Mouse (Mus musculus): Measurements from ENCODE around the gene Nipsnap2. TPM values are rescaled to one million over a fixed set of nuclear protein-coding genes. Genes with fewer than 3 reads are reported as not detected.

Gene Nipsnap2
- total and polyA plus RNA-seq, 2 experiments = 10.8 to 15.0 TPM

DNA sequence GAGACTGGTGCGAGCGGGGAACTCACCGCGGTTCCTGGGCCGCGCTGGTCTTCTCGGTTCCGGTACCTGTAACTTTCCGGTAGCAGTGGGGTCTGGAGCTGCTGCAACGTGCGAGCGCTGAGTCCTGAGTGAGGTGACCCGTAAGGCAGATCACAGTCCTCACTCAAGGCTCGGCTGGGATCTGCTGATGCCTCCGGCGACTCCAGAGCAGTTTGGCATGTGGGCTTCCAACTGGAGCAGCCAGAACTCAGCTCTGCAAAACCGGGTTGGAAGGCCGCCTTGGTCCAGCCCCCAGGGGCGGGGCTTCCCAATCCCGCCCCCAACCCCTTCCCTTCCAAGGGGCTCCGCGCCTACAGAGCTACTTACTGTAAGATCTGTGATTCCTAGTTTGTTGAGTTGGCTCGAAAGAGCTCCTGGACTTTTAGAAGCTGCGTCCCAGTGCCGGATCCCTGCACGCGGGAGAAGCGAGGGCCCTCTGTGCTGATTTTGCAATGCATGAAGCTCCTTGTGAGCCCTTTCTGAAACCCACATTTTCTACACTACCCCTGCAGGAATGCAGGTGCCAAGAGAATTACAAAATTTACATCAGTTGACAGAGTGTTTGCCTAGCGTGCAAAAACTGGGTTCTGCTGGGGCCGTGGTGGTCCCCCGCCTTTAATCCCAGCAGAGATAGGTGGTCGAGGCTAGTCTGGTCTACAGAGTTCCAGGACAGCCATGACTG, 54.3 kb downstream of the Nipsnap2 start:
- Histone ChIP-seq H3K9ac (ENCODE audit: low read depth, low read length) (peak overlapping the region; percentile 61), H3K36me3 (ENCODE audit: control insufficient read depth, insufficient read depth, low read length) (no peaks in the 10 kb centered on the region), H3K27ac (replicated peaks; ENCODE audit: insufficient read depth, low read depth, low read length) (no peak overlapping the region), H3K79me2 (ENCODE audit: control insufficient read depth, insufficient read depth, low read length) (no peaks in the 10 kb centered on the region), H3K4me1 (ENCODE audit: control insufficient read depth, insufficient read depth, low read length) (peaks cover 2% of the 10 kb centered on the region; the same call in 1 of the 2 replicates), H3K4me3 (ENCODE audit: insufficient read depth, low read depth, low read length) (peak overlapping the region; percentile 66), H3K27me3 (ENCODE audit: control insufficient read depth, insufficient read depth, low read length) (no peaks in the 10 kb centered on the region)
- peak; percentile 74 for DNase-seq (ENCODE audit: extremely low read depth, low read depth, low spot score)
- TF ChIP-seq POLR2A (IDR thresholded peaks at IDR 0.05; ENCODE audit: extremely low read depth, insufficient read depth, low read length) = peak; percentile 43; the same call in 1 of the 2 replicates
- no peak for TF ChIP-seq CTCF (IDR thresholded peaks at IDR 0.05; ENCODE audit: low read depth, low read length)
- WGBS = 2% methylated on average over 32 of the region's 32 CpGs

DNA sequence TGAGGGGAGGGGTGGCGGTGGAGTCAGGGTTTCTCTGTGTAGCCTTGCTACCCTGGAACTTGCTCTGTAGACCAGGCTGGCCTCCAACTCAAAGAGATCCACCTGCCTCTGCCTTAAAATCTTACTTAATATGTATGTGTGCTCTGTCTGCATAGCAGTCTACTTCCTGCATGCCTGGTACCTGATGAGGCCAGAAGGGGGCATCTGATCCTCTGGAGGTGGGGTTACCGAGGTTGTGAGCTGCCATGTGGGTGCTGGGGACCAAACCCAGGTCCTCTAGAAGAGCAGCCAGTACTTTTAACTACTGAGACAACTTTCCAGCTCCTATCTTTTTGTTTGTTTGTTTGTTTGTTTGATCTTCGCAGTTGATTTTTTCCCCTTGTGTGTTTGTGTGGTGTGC, 55.3 kb downstream of the Nipsnap2 start:
- Histone ChIP-seq H3K27me3 (ENCODE audit: control insufficient read depth, insufficient read depth, low read length) (no peaks in the 10 kb centered on the region), H3K4me1 (ENCODE audit: control insufficient read depth, insufficient read depth, low read length) (peaks cover 2% of the 10 kb centered on the region; the same call in 1 of the 2 replicates), H3K79me2 (ENCODE audit: control insufficient read depth, insufficient read depth, low read length) (no peaks in the 10 kb centered on the region), H3K36me3 (ENCODE audit: control insufficient read depth, insufficient read depth, low read length) (no peaks in the 10 kb centered on the region), H3K9ac (ENCODE audit: low read depth, low read length) (no peak overlapping the region), H3K27ac (replicated peaks; ENCODE audit: insufficient read depth, low read depth, low read length) (no peak overlapping the region), H3K4me3 (ENCODE audit: insufficient read depth, low read depth, low read length) (no peak overlapping the region)
- TF ChIP-seq POLR2A (IDR thresholded peaks at IDR 0.05; ENCODE audit: extremely low read depth, insufficient read depth, low read length) = no peak
- TF ChIP-seq CTCF (IDR thresholded peaks at IDR 0.05; ENCODE audit: low read depth, low read length) = no peak
- no peak for DNase-seq (ENCODE audit: extremely low read depth, low read depth, low spot score)
- 97% methylated on average over 3 of the region's 3 CpGs for WGBS

DNA sequence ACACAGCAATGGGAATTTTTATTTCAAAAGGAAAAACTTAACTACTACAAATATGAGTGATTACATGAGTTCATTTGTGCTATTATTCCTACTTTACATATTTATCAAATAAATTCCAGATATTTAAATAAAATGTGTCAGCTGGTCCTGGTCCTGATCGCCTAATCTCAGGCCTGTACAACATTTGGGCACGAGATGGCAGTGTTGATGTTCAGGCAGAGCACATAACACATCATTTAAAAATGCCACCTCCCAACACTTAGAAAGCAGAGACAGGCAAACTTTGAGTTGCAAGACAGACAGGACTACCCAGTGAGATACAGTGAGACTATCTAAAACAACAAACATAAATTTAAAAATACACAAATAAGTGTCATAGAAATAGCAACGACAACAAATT, 57.3 kb downstream of the Nipsnap2 start:
- peaks cover under 1% of the 10 kb centered on the region; the same call in 1 of the 2 replicates for H3K79me2 ChIP-seq (ENCODE audit: control insufficient read depth, insufficient read depth, low read length)
- H3K9ac ChIP-seq (ENCODE audit: low read depth, low read length) = no peak overlapping the region
- peak; percentile 26 for DNase-seq (ENCODE audit: extremely low read depth, low read depth, low spot score)
- H3K36me3 ChIP-seq (ENCODE audit: control insufficient read depth, insufficient read depth, low read length) = no peaks in the 10 kb centered on the region
- peaks cover 3% of the 10 kb centered on the region; the same call in 1 of the 2 replicates for H3K4me1 ChIP-seq (ENCODE audit: control insufficient read depth, insufficient read depth, low read length)
- no peaks in the 10 kb centered on the region for H3K27me3 ChIP-seq (ENCODE audit: control insufficient read depth, insufficient read depth, low read length)
- H3K4me3 ChIP-seq (ENCODE audit: insufficient read depth, low read depth, low read length) = no peak overlapping the region
- H3K27ac ChIP-seq (replicated peaks; ENCODE audit: insufficient read depth, low read depth, low read length) = no peak overlapping the region
- peak; percentile 49 for TF ChIP-seq CTCF (IDR thresholded peaks at IDR 0.05; ENCODE audit: low read depth, low read length)
- no peak for TF ChIP-seq POLR2A (IDR thresholded peaks at IDR 0.05; ENCODE audit: extremely low read depth, insufficient read depth, low read length)
- WGBS = 41% methylated on average over 3 of the region's 3 CpGs

DNA sequence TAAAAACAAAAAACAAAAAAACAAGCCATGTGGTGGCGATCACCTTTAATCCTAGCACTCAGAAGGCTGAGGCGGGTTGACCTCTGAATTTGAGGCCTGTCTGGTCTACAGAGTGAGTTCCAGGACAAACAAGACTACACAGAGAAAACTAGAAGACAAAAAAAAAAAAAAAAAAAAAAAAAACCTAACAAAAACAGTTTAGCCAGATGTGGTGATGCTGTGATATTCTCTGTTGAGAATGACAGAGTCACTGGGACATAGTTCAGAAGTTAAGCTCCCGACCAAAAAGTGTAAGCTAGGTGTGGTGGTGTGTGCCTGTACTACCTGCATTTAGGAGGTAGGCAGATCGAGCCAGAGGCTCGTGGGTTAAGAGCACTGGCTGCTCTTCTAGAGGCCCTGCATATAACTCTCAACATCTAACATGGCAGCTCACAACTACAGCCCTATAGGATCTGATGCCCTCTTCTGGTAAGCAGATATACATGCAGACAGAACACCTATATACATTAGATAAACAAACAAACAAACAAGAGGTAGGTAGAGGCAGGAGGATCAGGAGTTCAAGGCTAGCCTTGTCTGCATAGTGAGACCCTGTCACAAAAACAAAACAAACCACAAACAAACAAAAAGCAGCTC, 60.5 kb downstream of the Nipsnap2 start:
- no peaks in the 10 kb centered on the region for H3K27me3 ChIP-seq (ENCODE audit: control insufficient read depth, insufficient read depth, low read length)
- H3K4me1 ChIP-seq (ENCODE audit: control insufficient read depth, insufficient read depth, low read length) = peaks cover 4% of the 10 kb centered on the region; the same call in 1 of the 2 replicates
- H3K4me3 ChIP-seq (ENCODE audit: insufficient read depth, low read depth, low read length) = no peak overlapping the region
- no peak overlapping the region for H3K9ac ChIP-seq (ENCODE audit: low read depth, low read length)
- H3K79me2 ChIP-seq (ENCODE audit: control insufficient read depth, insufficient read depth, low read length) = peaks cover 4% of the 10 kb centered on the region; the same call in 1 of the 2 replicates
- peaks cover 20% of the 10 kb centered on the region for H3K36me3 ChIP-seq (ENCODE audit: control insufficient read depth, insufficient read depth, low read length)
- WGBS = 88% methylated on average over 5 of the region's 5 CpGs
- no peak for DNase-seq (ENCODE audit: extremely low read depth, low read depth, low spot score)
- TF ChIP-seq POLR2A (IDR thresholded peaks at IDR 0.05; ENCODE audit: extremely low read depth, insufficient read depth, low read length) = no peak
- no peak for TF ChIP-seq CTCF (IDR thresholded peaks at IDR 0.05; ENCODE audit: low read depth, low read length)
- no peak overlapping the region for H3K27ac ChIP-seq (replicated peaks; ENCODE audit: insufficient read depth, low read depth, low read length)

DNA sequence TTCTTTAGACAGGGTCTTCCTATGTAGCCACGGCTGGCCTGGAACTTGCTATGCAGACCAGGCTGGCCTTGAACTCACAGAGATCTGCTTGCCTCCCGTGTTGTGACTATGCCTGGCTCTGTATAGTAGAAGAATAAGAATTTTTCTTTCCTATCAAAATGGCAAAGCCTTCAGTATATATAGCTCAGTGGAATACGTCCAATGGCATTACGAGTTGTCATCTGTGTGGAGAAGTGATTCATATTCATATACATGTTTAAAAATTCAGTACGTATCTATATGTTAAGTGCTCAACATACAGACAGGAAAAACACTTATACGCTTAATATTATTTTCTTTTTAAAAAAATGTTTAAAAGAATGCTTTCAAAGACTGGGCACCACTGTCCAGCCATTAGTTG, 61.3 kb downstream of the Nipsnap2 start:
- peaks cover 4% of the 10 kb centered on the region; the same call in 1 of the 2 replicates for H3K79me2 ChIP-seq (ENCODE audit: control insufficient read depth, insufficient read depth, low read length)
- H3K4me3 ChIP-seq (ENCODE audit: insufficient read depth, low read depth, low read length) = no peak overlapping the region
- no peak for DNase-seq (ENCODE audit: extremely low read depth, low read depth, low spot score)
- H3K9ac ChIP-seq (ENCODE audit: low read depth, low read length) = no peak overlapping the region
- 77% methylated on average over 6 of the region's 6 CpGs for WGBS
- no peak for TF ChIP-seq POLR2A (IDR thresholded peaks at IDR 0.05; ENCODE audit: extremely low read depth, insufficient read depth, low read length)
- no peak for TF ChIP-seq CTCF (IDR thresholded peaks at IDR 0.05; ENCODE audit: low read depth, low read length)
- no peaks in the 10 kb centered on the region for H3K27me3 ChIP-seq (ENCODE audit: control insufficient read depth, insufficient read depth, low read length)
- peaks cover 25% of the 10 kb centered on the region for H3K36me3 ChIP-seq (ENCODE audit: control insufficient read depth, insufficient read depth, low read length)
- no peak overlapping the region for H3K27ac ChIP-seq (replicated peaks; ENCODE audit: insufficient read depth, low read depth, low read length)
- H3K4me1 ChIP-seq (ENCODE audit: control insufficient read depth, insufficient read depth, low read length) = peaks cover 4% of the 10 kb centered on the region; the same call in 1 of the 2 replicates

Data from liver, adult 2 months (tissue).